Mouse (Mus musculus): ENCODE measurements around the gene Pex11a.
"Not testable (repeated sequence)": the region's sequence is repeated elsewhere in the genome, so short reads cannot be mapped to it uniquely, and the experiment has no call there.

GRCm38 (mm10) chr7:79789812-79790211 is 46.9 kb upstream of the Pex11a start:
- TF ChIP-seq CTCF, EP300 (IDR thresholded peaks at IDR 0.05): not testable (repeated sequence)

Measured in lung, postnatal 0 days (tissue).